Mouse (Mus musculus): ENCODE measurements around the gene Sipa1l1.

- TF ChIP-seq CTCF (IDR thresholded peaks at IDR 0.05; ENCODE audit: low read depth, low read length), result no peak
- no peak for TF ChIP-seq POLR2A (IDR thresholded peaks at IDR 0.05; ENCODE audit: borderline replicate concordance, low read depth, low read length)
These were observed 22.6 kb downstream of the Sipa1l1 start for GRCm38 (mm10) chr12:82191686-82192085.

Data from bone marrow macrophage, adult 2 months (primary cell).